Mouse (Mus musculus): ENCODE measurements around the gene Ina. TPM values are rescaled to one million over a fixed set of nuclear protein-coding genes. Genes with fewer than 3 reads are reported as not detected.

Ina gene
- total RNA-seq, 4 experiments from 2014 or later = 144 to 177 (median 163) TPM

GRCm38 (mm10) chr19:47013340-47014158, 949 bp upstream of the Ina start:
- DNase-seq (ENCODE audit: low spot score in 2 of 2) = no peak

- no peak for DNase-seq (ENCODE audit: low spot score in 2 of 2)
Measured at GRCm38 (mm10) chr19:47014159-47014446, 395 bp upstream of the Ina start.

GRCm38 (mm10) chr19:47015396-47015795, 898 bp downstream of the Ina start:
- no peak for DNase-seq (ENCODE audit: low spot score in 2 of 2)

GRCm38 (mm10) chr19:47015965-47016364, 1.5 kb downstream of the Ina start:
- DNase-seq (ENCODE audit: low spot score in 2 of 2) = no peak

GRCm38 (mm10) chr19:47016487-47016886, 2.0 kb downstream of the Ina start:
- no peak for DNase-seq (ENCODE audit: low spot score in 2 of 2)

- DNase-seq (ENCODE audit: low spot score in 2 of 2) = no peak
Measured at GRCm38 (mm10) chr19:47017831-47018230, 3.3 kb downstream of the Ina start.

- DNase-seq (ENCODE audit: low spot score in 2 of 2) = no peak
Measured at GRCm38 (mm10) chr19:47018330-47018729, 3.8 kb downstream of the Ina start.

GRCm38 (mm10) chr19:47019326-47019725, 4.8 kb downstream of the Ina start:
- DNase-seq (ENCODE audit: low spot score in 2 of 2) = no peak

GRCm38 (mm10) chr19:47022709-47023108, 8.2 kb downstream of the Ina start:
- no peak for DNase-seq (ENCODE audit: low spot score in 2 of 2)

GRCm38 (mm10) chr19:47023546-47023945, 9.0 kb downstream of the Ina start:
- DNase-seq (ENCODE audit: low spot score in 2 of 2) = no peak

GRCm38 (mm10) chr19:47024954-47025353, 10.5 kb downstream of the Ina start:
- DNase-seq (ENCODE audit: low spot score in 2 of 2) = no peak

GRCm38 (mm10) chr19:47026513-47026912, 12.0 kb downstream of the Ina start:
- no peak for DNase-seq (ENCODE audit: low spot score in 2 of 2)

- no peak for DNase-seq (ENCODE audit: low spot score in 2 of 2)
Measured at GRCm38 (mm10) chr19:47029796-47030195, 15.3 kb downstream of the Ina start.

- no peak for DNase-seq (ENCODE audit: low spot score in 2 of 2)
Measured at GRCm38 (mm10) chr19:47031770-47032169, 17.3 kb downstream of the Ina start.

GRCm38 (mm10) chr19:47034916-47035315, 20.4 kb downstream of the Ina start:
- no peak for DNase-seq (ENCODE audit: low spot score in 2 of 2)

- DNase-seq (ENCODE audit: low spot score in 2 of 2) = no peak
Measured at GRCm38 (mm10) chr19:47036596-47036995, 22.1 kb downstream of the Ina start.

GRCm38 (mm10) chr19:47040720-47041473, 26.4 kb downstream of the Ina start:
- no peak for DNase-seq (ENCODE audit: low spot score in 2 of 2)

- DNase-seq (ENCODE audit: low spot score in 2 of 2) = no peak
Measured at GRCm38 (mm10) chr19:47043608-47044007, 29.1 kb downstream of the Ina start.

- DNase-seq (ENCODE audit: low spot score in 2 of 2) = no peak
Measured at GRCm38 (mm10) chr19:47046343-47046742, 31.8 kb downstream of the Ina start.

- DNase-seq (ENCODE audit: low spot score in 2 of 2) = no peak
Measured at GRCm38 (mm10) chr19:47047236-47047833, 32.8 kb downstream of the Ina start.

GRCm38 (mm10) chr19:47049061-47049460, 34.6 kb downstream of the Ina start:
- DNase-seq (ENCODE audit: low spot score in 2 of 2) = no peak

- DNase-seq (ENCODE audit: low spot score in 2 of 2) = no peak
Measured at GRCm38 (mm10) chr19:47049840-47050239, 35.3 kb downstream of the Ina start.

All from layer of hippocampus, adult 8-10 months (tissue).